Mouse (Mus musculus) intestine, postnatal 0 days (tissue): ENCODE measurements at regions not wholly inside any gene's neighbourhood (a gene's known extent, or its start where the extent isn't known, plus 50 kb on each side); places are given as distances from the start of the nearest gene placed in this dataset.

Experiments used
- ATAC-seq: fragments of 200-750 bp; cut with Nextera tagmentation; 2 replicates; pipeline ENCODE4 v1.8.0; 2017; ENCODE audit warnings: mild to moderate bottlenecking, moderate TSS enrichment, moderate library complexity
- H3K27ac ChIP-seq: fragments of 300-500 bp; sonication (generic); 2 replicates; pipeline ENCODE4 v1.5.1; 2014; ENCODE audit warnings: mild to moderate bottlenecking, low read depth, low read length, moderate library complexity
- H3K27me3 ChIP-seq: fragments of 300-500 bp; sonication (generic); replicated peaks from 2 replicates; pipeline ENCODE4 v1.6.1; 2014; ENCODE audit warnings: low read length, mixed read lengths; ENCODE audit not compliant: control insufficient read depth, insufficient read depth
- H3K36me3 ChIP-seq: fragments of 300-500 bp; sonication (generic); 2 replicates; pipeline ENCODE4 v1.6.1; 2014; ENCODE audit warnings: mild to moderate bottlenecking, moderate library complexity; ENCODE audit not compliant: control insufficient read depth, insufficient read depth
- H3K4me1 ChIP-seq: fragments of 300-500 bp; sonication (generic); replicated peaks from 2 replicates; pipeline ENCODE4 v1.6.1; 2014; ENCODE audit warnings: antibody characterized with exemption, low read length, mixed read lengths; ENCODE audit not compliant: control insufficient read depth, insufficient read depth
- H3K4me2 ChIP-seq: fragments of 300-500 bp; sonication (generic); replicated peaks from 2 replicates; pipeline ENCODE4 v1.6.1; 2014; ENCODE audit warnings: low read depth, mild to moderate bottlenecking, moderate library complexity
- H3K4me3 ChIP-seq: fragments of 300-500 bp; sonication (generic); 2 replicates; pipeline ENCODE4 v1.5.1; 2014; ENCODE audit warnings: low read depth, low read length
- H3K9ac ChIP-seq: fragments of 300-500 bp; sonication (generic); 2 replicates; pipeline ENCODE4 v1.6.1; 2014; ENCODE audit warnings: mild to moderate bottlenecking, low read depth, low read length
- H3K9me3 ChIP-seq: fragments of 300-500 bp; sonication (generic); 2 replicates; pipeline ENCODE4 v1.6.1; 2016; ENCODE audit warnings: mixed run types; ENCODE audit not compliant: control insufficient read depth
- CTCF ChIP-seq: sonication (generic); IDR thresholded peaks from 2 replicates; pipeline ENCODE4 v1.5.1; 2016; ENCODE audit warnings: low read depth, mild to moderate bottlenecking, control low read depth, antibody characterized with exemption, moderate library complexity
- WGBS: fragments of 180-500 bp; shearing (Covaris S2); extraction: QIAGEN DNeasy Blood & Tissue Kit; methylation state at CpG from one replicate; pipeline ENCODE4 v1.1.7; 2014; 5-methylcytosine and 5-hydroxymethylcytosine counted together

GRCm38 (mm10) chr13:7357071-7357470 lies 708.5 kb upstream of the Pfkp start:
- TF ChIP-seq CTCF = no peak
- ATAC-seq = no peak
- no peaks in the 10 kb centered on the region for H3K36me3 ChIP-seq
- no peaks in the 10 kb centered on the region for H3K4me1 ChIP-seq
- no peak overlapping the region for H3K9ac ChIP-seq
- H3K27ac ChIP-seq = no peak overlapping the region
- no peaks in the 10 kb centered on the region for H3K9me3 ChIP-seq
- H3K4me2 ChIP-seq = no peak overlapping the region
- no peaks in the 10 kb centered on the region for H3K27me3 ChIP-seq
- no peak overlapping the region for H3K4me3 ChIP-seq
- 73% methylated on average over 3 of the region's 3 CpGs for WGBS

GRCm38 (mm10) chr13:7373559-7373958 lies 725.0 kb upstream of the Pfkp start:
- Histone ChIP-seq H3K4me3 (no peak overlapping the region), H3K36me3 (no peaks in the 10 kb centered on the region), H3K27me3 (no peaks in the 10 kb centered on the region), H3K9me3 (no peaks in the 10 kb centered on the region), H3K9ac (no peak overlapping the region), H3K4me1 (no peaks in the 10 kb centered on the region), H3K4me2 (no peak overlapping the region), H3K27ac (no peak overlapping the region)
- no peak for ATAC-seq
- no peak for TF ChIP-seq CTCF
- WGBS = 75% methylated on average over 8 of the region's 8 CpGs

GRCm38 (mm10) chr13:7374993-7375627 lies 726.5 kb upstream of the Pfkp start:
- H3K27ac ChIP-seq = no peak overlapping the region
- H3K4me3 ChIP-seq = no peak overlapping the region
- no peaks in the 10 kb centered on the region for H3K36me3 ChIP-seq
- no peaks in the 10 kb centered on the region for H3K9me3 ChIP-seq
- no peak for TF ChIP-seq CTCF
- no peak overlapping the region for H3K4me2 ChIP-seq
- H3K9ac ChIP-seq = no peak overlapping the region
- no peak for ATAC-seq
- WGBS = 72% methylated on average over 7 of the region's 7 CpGs
- no peaks in the 10 kb centered on the region for H3K4me1 ChIP-seq
- no peaks in the 10 kb centered on the region for H3K27me3 ChIP-seq

GRCm38 (mm10) chr13:7414342-7415287 lies 766.0 kb upstream of the Pfkp start:
- Histone ChIP-seq H3K4me2 (no peak overlapping the region), H3K9me3 (no peaks in the 10 kb centered on the region), H3K9ac (no peak overlapping the region), H3K27me3 (no peaks in the 10 kb centered on the region), H3K36me3 (no peaks in the 10 kb centered on the region), H3K27ac (no peak overlapping the region), H3K4me1 (no peaks in the 10 kb centered on the region), H3K4me3 (no peak overlapping the region)
- ATAC-seq = no peak
- WGBS = 69% methylated on average over 3 of the region's 3 CpGs
- no peak for TF ChIP-seq CTCF

GRCm38 (mm10) chr13:7427750-7428149 lies 774.9 kb upstream of the Adarb2 start:
- H3K27me3 ChIP-seq = no peaks in the 10 kb centered on the region
- H3K4me1 ChIP-seq = no peaks in the 10 kb centered on the region
- H3K27ac ChIP-seq = no peak overlapping the region
- ATAC-seq = no peak
- H3K4me3 ChIP-seq = no peak overlapping the region
- H3K4me2 ChIP-seq = no peak overlapping the region
- TF ChIP-seq CTCF = no peak
- H3K9me3 ChIP-seq = no peaks in the 10 kb centered on the region
- H3K9ac ChIP-seq = no peak overlapping the region
- no peaks in the 10 kb centered on the region for H3K36me3 ChIP-seq

- no peaks in the 10 kb centered on the region for H3K36me3 ChIP-seq
- no peak for TF ChIP-seq CTCF
- no peak overlapping the region for H3K27ac ChIP-seq
- WGBS = 78% methylated on average over 3 of the region's 3 CpGs
- H3K4me3 ChIP-seq = no peak overlapping the region
- no peak overlapping the region for H3K4me2 ChIP-seq
- no peaks in the 10 kb centered on the region for H3K4me1 ChIP-seq
- no peaks in the 10 kb centered on the region for H3K27me3 ChIP-seq
- ATAC-seq = no peak
- no peak overlapping the region for H3K9ac ChIP-seq
- no peaks in the 10 kb centered on the region for H3K9me3 ChIP-seq
Measured at GRCm38 (mm10) chr13:7429271-7429670, 773.4 kb upstream of the Adarb2 start.
